Mouse (Mus musculus) MEL (cell line): Measurements from ENCODE around the gene Hps5. TPM values are rescaled to one million over a fixed set of nuclear protein-coding genes. Genes with fewer than 3 reads are reported as not detected.

Experiments used
- DNase-seq: peaks from one replicate; pipeline ENCODE4 v3.0.0; 2011; ENCODE audit warnings: low read depth, low spot score
- H3K27ac ChIP-seq: 2 replicates; pipeline ENCODE4 v1.5.1; 2012; ENCODE audit warnings: low read depth, mild to moderate bottlenecking, control low read depth, low read length, moderate library complexity; ENCODE audit not compliant: control insufficient read depth
- H3K27me3 ChIP-seq, 2 experiments: fragments of 150-350 bp in 1 of 2; sonication (generic) in 1 of 2; 2 replicates each; pipeline ENCODE4 v1.6.1; 2012; ENCODE audit warnings: low read length in 2 of 2, mild to moderate bottlenecking in 2 of 2, improper control_type of control experiment in 1 of 2, moderate library complexity in 1 of 2; ENCODE audit not compliant: insufficient read depth in 2 of 2, control insufficient read depth in 1 of 2
- H3K36me3 ChIP-seq, 2 experiments: 2 replicates each; pipeline ENCODE4 v1.6.1; 2012 to 2014; ENCODE audit warnings: low read length in 2 of 2, improper control_type of control experiment in 1 of 2, inconsistent platforms in 1 of 2, mild to moderate bottlenecking in 1 of 2; ENCODE audit not compliant: insufficient read depth in 2 of 2, control insufficient read depth in 1 of 2
- H3K4me1 ChIP-seq, 2 experiments: fragments of 150-350 bp in 1 of 2; sonication (generic) in 1 of 2; 2 replicates each; pipeline ENCODE4 v1.6.1; 2012; ENCODE audit warnings: low read length in 2 of 2, improper control_type of control experiment in 1 of 2, mild to moderate bottlenecking in 1 of 2; ENCODE audit not compliant: insufficient read depth in 2 of 2, control insufficient read depth in 1 of 2
- H3K4me3 ChIP-seq, 2 experiments: fragments of 150-350 bp in 1 of 2; sonication (generic) in 1 of 2; 2 replicates each; pipeline ENCODE4 v1.5.1; 2012; ENCODE audit warnings: low read depth in 2 of 2, low read length in 2 of 2, mild to moderate bottlenecking in 2 of 2, moderate library complexity in 2 of 2, control low read depth in 1 of 2, improper control_type of control experiment in 1 of 2; ENCODE audit not compliant: control insufficient read depth in 1 of 2, insufficient read depth in 1 of 2
- H3K79me2 ChIP-seq: 2 replicates; pipeline ENCODE4 v1.6.1; 2012; ENCODE audit warnings: mild to moderate bottlenecking, low read length, moderate library complexity; ENCODE audit not compliant: control insufficient read depth, poor library complexity, insufficient read depth
- H3K9ac ChIP-seq: 2 replicates; pipeline ENCODE4 v1.6.1; 2012; ENCODE audit warnings: low read depth, mild to moderate bottlenecking, control low read depth, low read length, moderate library complexity; ENCODE audit not compliant: control insufficient read depth, poor library complexity, severe bottlenecking
- H3K9me3 ChIP-seq: fragments of 150-350 bp; sonication (generic); replicated peaks from 2 replicates; pipeline ENCODE4 v1.6.1; 2012; ENCODE audit warnings: mild to moderate bottlenecking, low read length, improper control_type of control experiment, moderate library complexity; ENCODE audit not compliant: insufficient read depth
- BHLHE40 ChIP-seq: IDR thresholded peaks from 2 replicates; pipeline ENCODE4 v1.6.1; 2012; ENCODE audit warnings: low read depth, mild to moderate bottlenecking, inconsistent platforms, low read length, improper control_type of control experiment, borderline replicate concordance
- CHD1 ChIP-seq: IDR thresholded peaks from 2 replicates; pipeline ENCODE4 v1.6.1; 2012; ENCODE audit warnings: low read depth, mild to moderate bottlenecking, inconsistent platforms, low read length, improper control_type of control experiment
- CHD2 ChIP-seq: IDR thresholded peaks from 2 replicates; pipeline ENCODE4 v1.6.1; 2011; ENCODE audit warnings: low read length, improper control_type of control experiment
- ETS1 ChIP-seq: IDR thresholded peaks from 2 replicates; pipeline ENCODE4 v1.6.1; 2012; ENCODE audit warnings: low read depth, mild to moderate bottlenecking, inconsistent platforms, low read length, improper control_type of control experiment, moderate library complexity
- GABPA ChIP-seq: IDR thresholded peaks from 2 replicates; pipeline ENCODE4 v1.6.1; 2012; ENCODE audit warnings: low read depth, mild to moderate bottlenecking, inconsistent platforms, low read length, improper control_type of control experiment, moderate library complexity
- JUND ChIP-seq: IDR thresholded peaks from 2 replicates; pipeline ENCODE4 v1.6.1; 2011; ENCODE audit warnings: low read depth, mild to moderate bottlenecking, improper control_type of control experiment, low read length
- MAZ ChIP-seq: IDR thresholded peaks from 2 replicates; pipeline ENCODE4 v1.6.1; 2012; ENCODE audit warnings: low read depth, mild to moderate bottlenecking, inconsistent platforms, low read length, improper control_type of control experiment
- MEF2A ChIP-seq: IDR thresholded peaks from 2 replicates; pipeline ENCODE4 v1.6.1; 2014; ENCODE audit warnings: low read depth, mild to moderate bottlenecking, inconsistent platforms, low read length, improper control_type of control experiment; ENCODE audit not compliant: poor library complexity, insufficient replicate concordance, severe bottlenecking; ENCODE audit errors: extremely low read depth
- MXI1 ChIP-seq: IDR thresholded peaks from 2 replicates; pipeline ENCODE4 v1.6.1; 2011; ENCODE audit warnings: mild to moderate bottlenecking, low read depth, low read length, improper control_type of control experiment
- MYB ChIP-seq: IDR thresholded peaks from 2 replicates; pipeline ENCODE4 v1.6.1; 2011; ENCODE audit warnings: mild to moderate bottlenecking, low read depth, low read length, improper control_type of control experiment
- NELFE ChIP-seq: IDR thresholded peaks from 2 replicates; pipeline ENCODE4 v1.6.1; 2011; ENCODE audit warnings: low read depth, low read length, improper control_type of control experiment
- NRF1 ChIP-seq: IDR thresholded peaks from 2 replicates; pipeline ENCODE4 v1.6.1; 2014; ENCODE audit warnings: low read depth, mild to moderate bottlenecking, inconsistent platforms, low read length, improper control_type of control experiment, moderate library complexity; ENCODE audit not compliant: poor library complexity, insufficient read depth, severe bottlenecking
- POLR2A ChIP-seq, 2 experiments: IDR thresholded peaks; 2 replicates each; pipeline ENCODE4 v1.6.1; 2011 to 2012; ENCODE audit warnings: low read length in 2 of 2, mild to moderate bottlenecking in 2 of 2, control low read depth in 1 of 2, improper control_type of control experiment in 1 of 2, low read depth in 1 of 2, moderate library complexity in 1 of 2; ENCODE audit not compliant: control insufficient read depth in 1 of 2, insufficient read depth in 1 of 2, poor library complexity in 1 of 2
- RCOR1 ChIP-seq: IDR thresholded peaks from 2 replicates; pipeline ENCODE4 v1.6.1; 2012; ENCODE audit warnings: low read depth, mild to moderate bottlenecking, inconsistent platforms, low read length, improper control_type of control experiment
- SIN3A ChIP-seq: IDR thresholded peaks from 2 replicates; pipeline ENCODE4 v1.6.1; 2012; ENCODE audit warnings: low read length, improper control_type of control experiment, inconsistent platforms
- SMC3 ChIP-seq: IDR thresholded peaks from 2 replicates; pipeline ENCODE4 v1.6.1; 2011; ENCODE audit warnings: low read depth, low read length, improper control_type of control experiment
- TAL1 ChIP-seq: IDR thresholded peaks from 2 replicates; pipeline ENCODE4 v1.6.1; 2012; ENCODE audit warnings: mild to moderate bottlenecking, inconsistent platforms, low read length, moderate library complexity, mixed read lengths
- TCF12 ChIP-seq: IDR thresholded peaks from 2 replicates; pipeline ENCODE4 v1.6.1; 2014; ENCODE audit warnings: low read depth, mild to moderate bottlenecking, inconsistent platforms, low read length, improper control_type of control experiment, moderate library complexity
- USF1 ChIP-seq: IDR thresholded peaks from 2 replicates; pipeline ENCODE4 v1.6.1; 2014; ENCODE audit warnings: low read depth, mild to moderate bottlenecking, inconsistent platforms, low read length, improper control_type of control experiment, moderate library complexity
- ZKSCAN1 ChIP-seq: IDR thresholded peaks from 2 replicates; pipeline ENCODE4 v1.6.1; 2012; ENCODE audit warnings: low read depth, mild to moderate bottlenecking, inconsistent platforms, low read length, improper control_type of control experiment, moderate library complexity
- ZMIZ1 ChIP-seq: IDR thresholded peaks from 2 replicates; pipeline ENCODE4 v1.6.1; 2012; ENCODE audit warnings: low read depth, mild to moderate bottlenecking, inconsistent platforms, low read length, improper control_type of control experiment, moderate library complexity
- ZNF384 ChIP-seq: IDR thresholded peaks from 2 replicates; pipeline ENCODE4 v1.6.1; 2012; ENCODE audit warnings: low read depth, mild to moderate bottlenecking, inconsistent platforms, low read length, improper control_type of control experiment
- polyA plus RNA-seq, 2 experiments: library from polyadenylated mRNA; stranded (reverse) in 1 of 2; unstranded in 1 of 2; fragments of >175 nt in 1 of 2; fragments of >200 nt in 1 of 2; gene quantifications; 2 replicates each; pipeline versions ENCODE4 v1.2.1 to v1.2.4; 2012; ENCODE audit warnings: low replicate concordance in 2 of 2, low read depth in 1 of 2; ENCODE audit not compliant: insufficient read length in 2 of 2, insufficient read depth in 1 of 2, missing spikeins in 1 of 2
- total RNA-seq: library from RNA; depleted of rRNA; stranded (reverse); fragments of 300-350 nt; gene quantifications from 2 replicates; pipeline ENCODE4 v1.2.3, GENCODE M21; 2012

Gene Hps5
- total and polyA plus RNA-seq, 3 experiments: 19.3 to 20.2 TPM; not detected in 1

DNA sequence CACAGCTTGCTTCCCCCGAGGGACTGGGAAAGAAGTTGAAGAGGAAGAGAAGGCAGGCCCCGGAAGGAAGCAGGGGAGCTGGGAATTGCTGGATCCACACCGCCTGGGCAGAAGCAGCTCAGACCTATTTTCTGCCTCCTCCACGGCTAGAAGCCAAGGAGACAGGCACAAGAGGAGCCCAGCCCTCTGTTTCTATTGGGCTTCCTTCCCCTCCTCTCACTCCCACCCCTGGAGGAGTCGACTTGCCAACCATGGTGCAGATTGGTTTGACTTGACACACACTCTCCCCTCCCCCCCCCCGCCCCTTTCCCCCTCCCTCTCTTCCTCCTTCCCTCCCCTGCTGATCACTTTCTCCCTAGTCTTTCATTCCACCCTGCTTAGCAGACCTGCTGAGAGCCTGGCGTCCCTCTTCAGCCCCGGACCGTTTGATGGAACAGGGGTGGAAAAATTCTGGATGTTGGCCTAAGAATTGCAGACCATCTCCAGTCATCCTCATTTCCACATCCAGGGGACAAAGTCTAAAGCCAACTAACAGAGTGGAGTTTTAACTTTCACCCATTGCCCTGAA lies 42.3 kb upstream of the Hps5 start:
- no peaks in the 10 kb centered on the region for H3K27me3 ChIP-seq
- DNase-seq: peak; percentile 82
- H3K4me1 ChIP-seq: peaks cover 19 to 30% of the 10 kb centered on the region in 2 experiments
- no peaks in the 10 kb centered on the region for H3K9me3 ChIP-seq
- H3K79me2 ChIP-seq: no peaks in the 10 kb centered on the region
- peak; percentile 82; the same call in 1 of the 2 replicates for TF ChIP-seq MAZ
- 0 out of 2 replicates have a peak, but pooled peaks have one; percentile 4 for TF ChIP-seq TCF12
- peak; percentile 34 to 37; a peak in 1 of 4 replicates for TF ChIP-seq POLR2A (IDR thresholded peaks at IDR 0.05; ENCODE audit: control insufficient read depth in 1 of 2, insufficient read depth in 1 of 2, low read depth in 1 of 2, low read length in 2 of 2, poor library complexity in 1 of 2)
- peak; percentile 64; the same call in 1 of the 2 replicates for TF ChIP-seq ZMIZ1
- peak; percentile 18; the same call in 1 of the 2 replicates for TF ChIP-seq MXI1
- no peak for TF ChIP-seq NRF1
- TF ChIP-seq MYB: no peak
- peak; percentile 42; the same call in 1 of the 2 replicates for TF ChIP-seq SIN3A
- no peak for TF ChIP-seq GABPA
- TF ChIP-seq, all 39 proteins: peak for 6
- Histone ChIP-seq H3K27ac (peak overlapping the region; percentile 52), H3K4me3 (peak overlapping the region; percentile 45 to 55), H3K9ac (peak overlapping the region; percentile 64), H3K36me3 (peaks cover 0 to 18% of the 10 kb centered on the region in 2 experiments; a peak in 2 of 4 replicates)

- no peak for DNase-seq
- H3K79me2 ChIP-seq: no peaks in the 10 kb centered on the region
- no peak for TF ChIP-seq NELFE
- no peak for TF ChIP-seq CHD2
- no peak for TF ChIP-seq BHLHE40
- no peak for TF ChIP-seq CHD1
- TF ChIP-seq SMC3: no peak
- no peak for TF ChIP-seq RCOR1
- no peak for TF ChIP-seq ZMIZ1
- TF ChIP-seq POLR2A (IDR thresholded peaks at IDR 0.05; ENCODE audit: control insufficient read depth in 1 of 2, insufficient read depth in 1 of 2, low read depth in 1 of 2, low read length in 2 of 2, poor library complexity in 1 of 2): no peak
- TF ChIP-seq JUND: no peak
- TF ChIP-seq ZKSCAN1: no peak
- no peak for TF ChIP-seq TAL1
- TF ChIP-seq USF1: no peak
- no peak for TF ChIP-seq MAZ
- no peak for TF ChIP-seq SIN3A
- TF ChIP-seq ETS1: no peak
- no peak for TF ChIP-seq ZNF384
- no peak for TF ChIP-seq MEF2A
- peaks cover 0 to 21% of the 10 kb centered on the region in 2 experiments; a peak in 2 of 4 replicates for H3K36me3 ChIP-seq
- H3K4me3 ChIP-seq: no peak overlapping the region
- H3K4me1 ChIP-seq: peaks cover 26 to 39% of the 10 kb centered on the region in 2 experiments
- no peak overlapping the region for H3K9ac ChIP-seq
- no peaks in the 10 kb centered on the region for H3K27me3 ChIP-seq
- no peaks in the 10 kb centered on the region for H3K9me3 ChIP-seq
- H3K27ac ChIP-seq: no peak overlapping the region
Measured at GRCm38 (mm10) chr7:46837073-46837472, 41.2 kb upstream of the Hps5 start.
